Comparison of ENCODE assay signal across 10 mouse cellular contexts in genomic region chr12:44430996-44431395, GRCm38 (mm10).
DNase-seq lines count a peak whose midpoint lies in the region; ATAC-seq and TF ChIP-seq lines count a peak whose summit lies in the region.
"Had no signal": no experiment of that assay in that cellular context is flagged by ENCODE, and none has a peak within 500 bp of the region (broad histone marks: within the 10 kb centered on the region; RNA-seq: fewer than 3 reads in every experiment).

No protein-coding gene starts in this region.

- H3K27me3 ChIP-seq in hindbrain, embryonic 11.5 days (ENCODE audit: control insufficient read depth, insufficient read depth, low read length), result no peaks in the 10 kb centered on the region
- H3K27me3 ChIP-seq in hindbrain, embryonic 10.5 days (ENCODE audit: insufficient read depth, poor library complexity, severe bottlenecking), result no peaks in the 10 kb centered on the region; the same call in 1 of the 2 replicates
- no peaks in the 10 kb centered on the region for H3K27me3 ChIP-seq in neural tube, embryonic 14.5 days (ENCODE audit: control insufficient read depth, insufficient read depth, low read length)
- no peaks in the 10 kb centered on the region for H3K27me3 ChIP-seq in liver, postnatal 0 days (ENCODE audit: insufficient read depth, low read length)
- H3K27me3 ChIP-seq: CH12.LX; limb, embryonic 15.5 days had no signal

- no peak for TF ChIP-seq CTCF in liver, postnatal 0 days (IDR thresholded peaks at IDR 0.05; ENCODE audit: low read depth)

- no peaks in the 10 kb centered on the region for H3K4me1 ChIP-seq in hindbrain, embryonic 11.5 days (replicated peaks; ENCODE audit: control insufficient read depth, insufficient read depth, low read length)
- peaks cover 28% of the 10 kb centered on the region for H3K4me1 ChIP-seq in hindbrain, embryonic 10.5 days (replicated peaks)
- peaks cover 12% of the 10 kb centered on the region; the same call in 1 of the 2 replicates for H3K4me1 ChIP-seq in neural tube, embryonic 14.5 days (ENCODE audit: control insufficient read depth, insufficient read depth, low read length)
- no peaks in the 10 kb centered on the region for H3K4me1 ChIP-seq in liver, postnatal 0 days (ENCODE audit: insufficient read depth)
- H3K4me1 ChIP-seq: limb, embryonic 15.5 days had no signal

- H3K9ac ChIP-seq in hindbrain, embryonic 11.5 days (ENCODE audit: low read depth, low read length), result no peak overlapping the region
- H3K9ac ChIP-seq in neural tube, embryonic 14.5 days (replicated peaks; ENCODE audit: low read depth, low read length), result no peak overlapping the region
- no peak overlapping the region for H3K9ac ChIP-seq in liver, postnatal 0 days (replicated peaks)
- H3K9ac ChIP-seq: limb, embryonic 15.5 days had no signal

- WGBS in hindbrain, embryonic 11.5 days, result 53% methylated on average over 7 of the region's 7 CpGs
- 60% methylated on average over 7 of the region's 7 CpGs for WGBS in hindbrain, embryonic 10.5 days
- WGBS in neural tube, embryonic 14.5 days, result 12% methylated on average over 7 of the region's 7 CpGs
- WGBS in liver, postnatal 0 days (ENCODE audit: insufficient replicate concordance), result 66% methylated on average over 7 of the region's 7 CpGs

- no peak for DNase-seq in hindbrain, embryonic 11.5 days (ENCODE audit: low spot score)
- DNase-seq in hindbrain, embryonic 10.5 days (ENCODE audit: low spot score), result no peak
- DNase-seq in cerebellum, postnatal 36 days, result peak; percentile 65 to 68
- DNase-seq in kidney, postnatal 36 days, result peak; percentile 20 to 66
- DNase-seq in liver, postnatal 0 days, result no peak
- DNase-seq in spleen, adult 18-20 months, result no peak
- no peak for DNase-seq in c-Kit-positive CD71-positive TER-119-positive erythroid progenitor cells, embryonic 14.5 days (ENCODE audit: low spot score)

- no peak overlapping the region for H3K4me3 ChIP-seq in hindbrain, embryonic 11.5 days (ENCODE audit: low read depth, low read length)
- H3K4me3 ChIP-seq in hindbrain, embryonic 10.5 days, result no peak overlapping the region
- no peak overlapping the region for H3K4me3 ChIP-seq in neural tube, embryonic 14.5 days (ENCODE audit: low read depth, low read length)
- no peak overlapping the region for H3K4me3 ChIP-seq in liver, postnatal 0 days (ENCODE audit: low read depth, low read length)
- H3K4me3 ChIP-seq: limb, embryonic 15.5 days had no signal

- H3K4me2 ChIP-seq in hindbrain, embryonic 11.5 days (replicated peaks; ENCODE audit: low read depth, low read length), result no peak overlapping the region
- no peak overlapping the region for H3K4me2 ChIP-seq in neural tube, embryonic 14.5 days (ENCODE audit: low read depth, low read length)
- no peak overlapping the region for H3K4me2 ChIP-seq in liver, postnatal 0 days (ENCODE audit: low read depth, low read length)
- H3K4me2 ChIP-seq: limb, embryonic 15.5 days had no signal

- no peaks in the 10 kb centered on the region for H3K36me3 ChIP-seq in hindbrain, embryonic 11.5 days (ENCODE audit: control insufficient read depth, insufficient read depth, low read length)
- no peaks in the 10 kb centered on the region for H3K36me3 ChIP-seq in hindbrain, embryonic 10.5 days
- H3K36me3 ChIP-seq in neural tube, embryonic 14.5 days (ENCODE audit: control insufficient read depth, insufficient read depth, low read length), result no peaks in the 10 kb centered on the region
- H3K36me3 ChIP-seq in liver, postnatal 0 days (replicated peaks; ENCODE audit: insufficient read depth, low read length), result no peaks in the 10 kb centered on the region
- H3K36me3 ChIP-seq: limb, embryonic 15.5 days had no signal

- TF ChIP-seq EP300 in liver, postnatal 0 days (IDR thresholded peaks at IDR 0.05; ENCODE audit: low read depth), result no peak

- no peak for ATAC-seq in hindbrain, embryonic 11.5 days (ENCODE audit: low FRiP score)
- ATAC-seq in neural tube, embryonic 14.5 days (ENCODE audit: low read depth), result peak; percentile 55; the same call in 1 of the 2 replicates
- no peak for ATAC-seq in liver, postnatal 0 days

- H3K27ac ChIP-seq in hindbrain, embryonic 11.5 days (ENCODE audit: low read depth, low read length), result peak overlapping the region; percentile 63; the same call in 1 of the 2 replicates
- H3K27ac ChIP-seq in hindbrain, embryonic 10.5 days, result no peak overlapping the region
- H3K27ac ChIP-seq in neural tube, embryonic 14.5 days (ENCODE audit: low read depth, low read length), result peak overlapping the region; percentile 71
- no peak overlapping the region for H3K27ac ChIP-seq in liver, postnatal 0 days (ENCODE audit: low read depth)
- H3K27ac ChIP-seq: limb, embryonic 15.5 days had no signal

- no peaks in the 10 kb centered on the region for H3K9me3 ChIP-seq in hindbrain, embryonic 11.5 days (ENCODE audit: control insufficient read depth, low read length)
- H3K9me3 ChIP-seq in hindbrain, embryonic 10.5 days, result no peaks in the 10 kb centered on the region
- no peaks in the 10 kb centered on the region for H3K9me3 ChIP-seq in neural tube, embryonic 14.5 days (ENCODE audit: control insufficient read depth, low read length)
- H3K9me3 ChIP-seq in liver, postnatal 0 days (ENCODE audit: low read length), result no peaks in the 10 kb centered on the region
- H3K9me3 ChIP-seq: limb, embryonic 15.5 days had no signal

Comparison
In these comparisons a context has a peak if more than half of its experiments do, and no peak if none do; other contexts are left out.
1. H3K27ac ChIP-seq: peak in hindbrain, embryonic 11.5 days (single experiment) and neural tube, embryonic 14.5 days (single experiment); none in hindbrain, embryonic 10.5 days (single experiment) and liver, postnatal 0 days (single experiment).
2. DNase-seq: peak in cerebellum, postnatal 36 days (2 of 2) and kidney, postnatal 36 days (2 of 2); none in hindbrain, embryonic 11.5 days (single experiment), hindbrain, embryonic 10.5 days (single experiment), liver, postnatal 0 days (single experiment), spleen, adult 18-20 months (0 of 2) and c-Kit-positive CD71-positive TER-119-positive erythroid progenitor cells, embryonic 14.5 days (single experiment).